ENCODE assay signal across 8 mouse cellular contexts in genomic region chr8:126536928-126537618, GRCm38 (mm10). TPM values are rescaled to one million over a fixed set of nuclear protein-coding genes. Genes with fewer than 3 reads are reported as not detected.
DNase-seq lines count a peak whose midpoint lies in the region; ATAC-seq and TF ChIP-seq lines count a peak whose summit lies in the region.

No protein-coding gene starts in this region.

- peak overlapping the region; percentile 72 for H3K9ac ChIP-seq in heart, embryonic 13.5 days
- H3K9ac ChIP-seq in kidney, postnatal 0 days (ENCODE audit: low read depth, low read length), result no peak overlapping the region
- H3K9ac ChIP-seq in limb, embryonic 14.5 days (ENCODE audit: low read depth, low read length, severe bottlenecking), result no peak overlapping the region; the same call in 1 of the 2 replicates
- H3K9ac ChIP-seq in neural tube, embryonic 15.5 days (replicated peaks), result peak overlapping the region; percentile 32

- no peaks in the 10 kb centered on the region for H3K27me3 ChIP-seq in heart, embryonic 13.5 days (replicated peaks)
- no peaks in the 10 kb centered on the region for H3K27me3 ChIP-seq in kidney, postnatal 0 days (ENCODE audit: insufficient read depth, low read length)
- H3K27me3 ChIP-seq in limb, embryonic 14.5 days (ENCODE audit: control insufficient read depth, insufficient read depth, low read length), result no peaks in the 10 kb centered on the region
- no peaks in the 10 kb centered on the region for H3K27me3 ChIP-seq in neural tube, embryonic 15.5 days (replicated peaks)

- DNase-seq in embryo, embryonic 10 days (ENCODE audit: low spot score), result peak; percentile 38
- DNase-seq in embryo, embryonic 9.5 days (ENCODE audit: extremely low spot score), result no peak
- peak; percentile 87 for DNase-seq in kidney, postnatal 0 days (ENCODE audit: low spot score)
- peak; percentile 89 for DNase-seq in limb, embryonic 14.5 days (ENCODE audit: low spot score)
- DNase-seq in c-Kit-positive CD71-positive TER-119-positive erythroid progenitor cells, embryonic 14.5 days (ENCODE audit: low spot score), result no peak

- no peaks in the 10 kb centered on the region for H3K9me3 ChIP-seq in heart, embryonic 13.5 days
- H3K9me3 ChIP-seq in kidney, postnatal 0 days (replicated peaks; ENCODE audit: low read length), result no peaks in the 10 kb centered on the region
- H3K9me3 ChIP-seq in limb, embryonic 14.5 days (ENCODE audit: control insufficient read depth, low read length), result no peaks in the 10 kb centered on the region
- no peaks in the 10 kb centered on the region for H3K9me3 ChIP-seq in neural tube, embryonic 15.5 days (replicated peaks)

- ATAC-seq in heart, embryonic 13.5 days (ENCODE audit: extremely low read depth, insufficient number of reproducible peaks, low FRiP score, low TSS enrichment), result peak; percentile 59; the same call in 1 of the 2 replicates
- ATAC-seq in kidney, postnatal 0 days (replicated peaks; ENCODE audit: low FRiP score, low read depth), result no peak
- ATAC-seq in limb, embryonic 14.5 days (ENCODE audit: low FRiP score, low read depth), result peak; percentile 71; the same call in 1 of the 2 replicates
- peak; percentile 83 for ATAC-seq in neural tube, embryonic 15.5 days (ENCODE audit: low FRiP score)

- H3K27ac ChIP-seq in embryonic fibroblast, embryonic 13.5 days (ENCODE audit: insufficient read depth, low read length), result peak overlapping the region; percentile 72
- H3K27ac ChIP-seq in heart, embryonic 13.5 days (replicated peaks), result peak overlapping the region; percentile 98
- peak overlapping the region; percentile 70 for H3K27ac ChIP-seq in kidney, postnatal 0 days
- H3K27ac ChIP-seq in limb, embryonic 14.5 days (replicated peaks; ENCODE audit: low read depth, low read length), result peak overlapping the region; percentile 82
- peak overlapping the region; percentile 94 for H3K27ac ChIP-seq in neural tube, embryonic 15.5 days (replicated peaks)

- TF ChIP-seq POLR2A in embryonic fibroblast, embryonic 13.5 days (IDR thresholded peaks at IDR 0.05; ENCODE audit: low read depth, low read length), result no peak; the same call in 1 of the 2 replicates
- TF ChIP-seq POLR2A in limb, embryonic 14.5 days (IDR thresholded peaks at IDR 0.05; ENCODE audit: borderline replicate concordance, extremely low read depth, insufficient read depth, insufficient read length), result no peak

- WGBS in heart, embryonic 13.5 days, result 5% methylated on average over 6 of the region's 6 CpGs
- WGBS in kidney, postnatal 0 days, result 9% methylated on average over 6 of the region's 6 CpGs
- WGBS in limb, embryonic 14.5 days, result 10% methylated on average over 6 of the region's 6 CpGs
- WGBS in neural tube, embryonic 15.5 days, result 2% methylated on average over 6 of the region's 6 CpGs

- no peaks in the 10 kb centered on the region for H3K36me3 ChIP-seq in heart, embryonic 13.5 days
- no peaks in the 10 kb centered on the region for H3K36me3 ChIP-seq in kidney, postnatal 0 days (ENCODE audit: insufficient read depth, low read length)
- H3K36me3 ChIP-seq in limb, embryonic 14.5 days (ENCODE audit: control insufficient read depth, insufficient read depth, low read length), result no peaks in the 10 kb centered on the region
- H3K36me3 ChIP-seq in neural tube, embryonic 15.5 days, result no peaks in the 10 kb centered on the region

- H3K4me1 ChIP-seq in embryonic fibroblast, embryonic 13.5 days (ENCODE audit: control insufficient read depth, insufficient read depth, low read length), result peaks cover 40% of the 10 kb centered on the region
- H3K4me1 ChIP-seq in heart, embryonic 13.5 days, result peaks cover 66% of the 10 kb centered on the region
- H3K4me1 ChIP-seq in kidney, postnatal 0 days (replicated peaks; ENCODE audit: insufficient read depth, low read length), result peaks cover 41% of the 10 kb centered on the region
- peaks cover 44% of the 10 kb centered on the region for H3K4me1 ChIP-seq in limb, embryonic 14.5 days (ENCODE audit: control insufficient read depth, insufficient read depth, low read length)
- H3K4me1 ChIP-seq in neural tube, embryonic 15.5 days, result peaks cover 48% of the 10 kb centered on the region

- H3K4me3 ChIP-seq in embryonic fibroblast, embryonic 13.5 days (ENCODE audit: insufficient read depth, low read length), result no peak overlapping the region
- peak overlapping the region; percentile 18; the same call in 1 of the 2 replicates for H3K4me3 ChIP-seq in heart, embryonic 13.5 days
- H3K4me3 ChIP-seq in kidney, postnatal 0 days (replicated peaks; ENCODE audit: low read depth, low read length), result no peak overlapping the region
- no peak overlapping the region for H3K4me3 ChIP-seq in limb, embryonic 14.5 days (replicated peaks; ENCODE audit: low read length)
- no peak overlapping the region for H3K4me3 ChIP-seq in neural tube, embryonic 15.5 days (replicated peaks)

- H3K4me2 ChIP-seq in heart, embryonic 13.5 days, result peak overlapping the region; percentile 58
- H3K4me2 ChIP-seq in kidney, postnatal 0 days (ENCODE audit: low read length), result no peak overlapping the region
- H3K4me2 ChIP-seq in limb, embryonic 14.5 days (replicated peaks; ENCODE audit: low read depth, low read length, severe bottlenecking), result peak overlapping the region; percentile 10; the same call in 1 of the 2 replicates
- H3K4me2 ChIP-seq in neural tube, embryonic 15.5 days, result peak overlapping the region; percentile 28

- no peak for TF ChIP-seq CTCF in embryonic fibroblast, embryonic 13.5 days (IDR thresholded peaks at IDR 0.05; ENCODE audit: borderline replicate concordance, insufficient read depth, low read length)
- TF ChIP-seq CTCF in kidney, postnatal 0 days (IDR thresholded peaks at IDR 0.05; ENCODE audit: low read depth), result no peak

RNA-seq across cellular contexts. Expression of gene Irf2bp2, which starts 56.7 kb away (rescaled TPM):
- 58.6 and 74.8 TPM in 2 replicates for polyA plus RNA-seq in embryonic fibroblast, embryonic 13.5 days (2011; ENCODE audit: insufficient read length, low read depth, missing spikeins)
- 6.5 and 7.5 TPM in 2 replicates for polyA plus RNA-seq in heart, embryonic 13.5 days (2015; fragmentation: Nextera tagmentation; extraction: Ambion mirVana)
- 15.6 and 16.2 TPM in 2 replicates for polyA plus RNA-seq in kidney, postnatal 0 days (2015; fragmentation: Nextera tagmentation; extraction: Ambion mirVana)
- 44.5 and 58.6 TPM in 2 replicates for polyA plus RNA-seq in limb, embryonic 14.5 days (2012; rRNA removed)
- 10.0 and 10.1 TPM in 2 replicates for polyA plus RNA-seq in limb, embryonic 14.5 days (2014; fragmentation: Nextera tagmentation; extraction: Ambion mirVana)
- polyA plus RNA-seq in neural tube, embryonic 15.5 days (2015; fragmentation: Nextera tagmentation; extraction: Ambion mirVana), result 9.8 and 10.4 TPM in 2 replicates

Comparison
In these comparisons a context has a peak if more than half of its experiments do, and no peak if none do; other contexts are left out.
1. DNase-seq: peak in embryo, embryonic 10 days (single experiment), kidney, postnatal 0 days (single experiment) and limb, embryonic 14.5 days (single experiment); none in embryo, embryonic 9.5 days (single experiment) and c-Kit-positive CD71-positive TER-119-positive erythroid progenitor cells, embryonic 14.5 days (single experiment).
2. H3K9ac ChIP-seq: peak in heart, embryonic 13.5 days (single experiment) and neural tube, embryonic 15.5 days (single experiment); none in kidney, postnatal 0 days (single experiment) and limb, embryonic 14.5 days (single experiment).
3. Peak in every context shown above with its lines, with median percentiles within 50 percentile points of each other: H3K27ac ChIP-seq.